Mouse (Mus musculus): ENCODE measurements around the gene Dicer1. TPM values are rescaled to one million over a fixed set of nuclear protein-coding genes. Genes with fewer than 3 reads are reported as not detected.

The Dicer1 gene
- total and polyA plus RNA-seq, 3 experiments = 14.6 to 25.9 TPM; not detected in 1

- Histone ChIP-seq H3K4me3 (ENCODE audit: control insufficient read depth in 1 of 2, insufficient read depth in 1 of 2, low read depth in 2 of 2, low read length in 2 of 2) (no peak overlapping the region), H3K27ac (ENCODE audit: control insufficient read depth, low read depth, low read length) (no peak overlapping the region), H3K36me3 (ENCODE audit: control insufficient read depth in 1 of 2, insufficient read depth in 2 of 2, low read length in 2 of 2) (peaks cover 0 to 11% of the 10 kb centered on the region in 2 experiments; a peak in 2 of 4 replicates), H3K27me3 (ENCODE audit: control insufficient read depth in 1 of 2, insufficient read depth in 2 of 2, low read length in 2 of 2) (no peaks in the 10 kb centered on the region), H3K4me1 (ENCODE audit: control insufficient read depth in 1 of 2, insufficient read depth in 2 of 2, low read length in 2 of 2) (peaks cover 5 to 12% of the 10 kb centered on the region in 2 experiments), H3K9me3 (replicated peaks; ENCODE audit: insufficient read depth, low read length) (no peaks in the 10 kb centered on the region), H3K79me2 (ENCODE audit: control insufficient read depth, insufficient read depth, low read length, poor library complexity) (peaks cover 34% of the 10 kb centered on the region), H3K9ac (ENCODE audit: control insufficient read depth, low read depth, low read length, poor library complexity, severe bottlenecking) (no peak overlapping the region)
- no peak for DNase-seq (ENCODE audit: low read depth, low spot score)
- TF ChIP-seq GABPA (IDR thresholded peaks at IDR 0.05; ENCODE audit: low read depth, low read length) = no peak
These were observed 1.9 kb upstream of the Dicer1 start for GRCm38 (mm10) chr12:104753686-104754085.

DNA sequence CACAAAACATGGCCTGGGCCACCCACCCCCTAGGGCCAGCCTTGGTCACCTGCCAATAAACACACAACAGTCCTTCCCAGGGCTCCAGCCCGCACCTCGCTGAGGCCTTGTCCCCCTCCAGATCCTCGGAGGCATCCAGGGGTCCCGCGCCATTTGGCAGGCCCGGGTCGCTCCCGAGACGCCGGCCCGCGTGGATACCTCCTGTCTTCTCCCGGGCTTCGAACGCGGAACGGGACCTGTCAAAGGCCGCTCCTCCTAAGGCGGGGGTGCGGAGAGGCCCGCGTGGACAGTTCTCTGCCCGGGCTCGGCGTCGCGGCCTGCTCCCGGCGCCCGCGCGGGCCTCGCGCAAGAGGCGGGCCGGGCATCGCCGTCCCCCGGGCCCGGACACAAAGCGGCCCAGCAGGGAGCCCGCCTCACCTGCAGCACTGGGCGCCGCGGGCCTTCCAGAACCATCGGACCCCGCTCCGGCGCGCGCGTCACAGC, 380 bp downstream of the Dicer1 start:
- TF ChIP-seq RCOR1 (IDR thresholded peaks at IDR 0.05; ENCODE audit: low read depth, low read length) (no peak), UBTF (IDR thresholded peaks at IDR 0.05; ENCODE audit: borderline replicate concordance, insufficient read depth, low read depth, low read length) (0 out of 2 replicates have a peak, but pooled peaks have one; percentile 60), POLR2AphosphoS5 (IDR thresholded peaks at IDR 0.05; ENCODE audit: borderline replicate concordance, low read depth, low read length) (no peak), POLR2A (IDR thresholded peaks at IDR 0.05; ENCODE audit: control insufficient read depth in 1 of 2, insufficient read depth in 1 of 2, low read depth in 1 of 2, low read length in 2 of 2, poor library complexity in 1 of 2) (0 out of 4 replicates have a peak, but pooled peaks of 1 of the 2 experiments have one; percentile 8), MXI1 (IDR thresholded peaks at IDR 0.05; ENCODE audit: low read depth, low read length) (peak; percentile 42; the same call in 1 of the 2 replicates), KAT2A (conservative IDR thresholded peaks at IDR 0.05; ENCODE audit: low read depth, low read length) (no peak; the same call in 1 of the 2 replicates), GABPA (IDR thresholded peaks at IDR 0.05; ENCODE audit: low read depth, low read length) (no peak), TAL1 (IDR thresholded peaks at IDR 0.05; ENCODE audit: low read length) (no peak), CHD2 (IDR thresholded peaks at IDR 0.05; ENCODE audit: low read length) (no peak), MAFK (IDR thresholded peaks at IDR 0.05; ENCODE audit: borderline replicate concordance, low read depth, low read length) (no peak), USF1 (IDR thresholded peaks at IDR 0.05; ENCODE audit: low read depth, low read length) (no peak), ETS1 (IDR thresholded peaks at IDR 0.05; ENCODE audit: low read depth, low read length) (no peak), ELF1 (IDR thresholded peaks at IDR 0.05; ENCODE audit: low read depth, low read length) (no peak), BHLHE40 (IDR thresholded peaks at IDR 0.05; ENCODE audit: borderline replicate concordance, low read depth, low read length) (no peak), JUND (IDR thresholded peaks at IDR 0.05; ENCODE audit: low read depth, low read length) (no peak), MEF2A (IDR thresholded peaks at IDR 0.05; ENCODE audit: extremely low read depth, insufficient replicate concordance, low read depth, low read length, poor library complexity, severe bottlenecking) (no peak), EP300 (IDR thresholded peaks at IDR 0.05; ENCODE audit: low read depth in 1 of 2, low read length in 2 of 2) (no peak), TCF12 (IDR thresholded peaks at IDR 0.05; ENCODE audit: low read depth, low read length) (no peak), MAX (IDR thresholded peaks at IDR 0.05; ENCODE audit: low read length) (peak; percentile 5; the same call in 1 of the 2 replicates), HCFC1 (IDR thresholded peaks at IDR 0.05; ENCODE audit: low read depth, low read length) (no peak), ZMIZ1 (IDR thresholded peaks at IDR 0.05; ENCODE audit: low read depth, low read length) (no peak), ZNF384 (IDR thresholded peaks at IDR 0.05; ENCODE audit: low read depth, low read length) (no peak), SIN3A (IDR thresholded peaks at IDR 0.05; ENCODE audit: low read length) (peak; percentile 28; the same call in 1 of the 2 replicates), POLR2AphosphoS2 (IDR thresholded peaks at IDR 0.05; ENCODE audit: low read length) (no peak), ZC3H11A (IDR thresholded peaks at IDR 0.05; ENCODE audit: low read depth, low read length) (no peak)
- peak; percentile 42 for DNase-seq (ENCODE audit: low read depth, low spot score)
- H3K9ac ChIP-seq (ENCODE audit: control insufficient read depth, low read depth, low read length, poor library complexity, severe bottlenecking) = peak overlapping the region; percentile 90
- H3K27me3 ChIP-seq (ENCODE audit: control insufficient read depth in 1 of 2, insufficient read depth in 2 of 2, low read length in 2 of 2) = no peaks in the 10 kb centered on the region
- H3K27ac ChIP-seq (ENCODE audit: control insufficient read depth, low read depth, low read length) = peak overlapping the region; percentile 27
- peaks cover 0 to 11% of the 10 kb centered on the region in 2 experiments; a peak in 2 of 4 replicates for H3K36me3 ChIP-seq (ENCODE audit: control insufficient read depth in 1 of 2, insufficient read depth in 2 of 2, low read length in 2 of 2)
- H3K4me1 ChIP-seq (ENCODE audit: control insufficient read depth in 1 of 2, insufficient read depth in 2 of 2, low read length in 2 of 2) = peaks cover 5 to 12% of the 10 kb centered on the region in 2 experiments
- peak overlapping the region; percentile 94 to 97 for H3K4me3 ChIP-seq (ENCODE audit: control insufficient read depth in 1 of 2, insufficient read depth in 1 of 2, low read depth in 2 of 2, low read length in 2 of 2)
- no peaks in the 10 kb centered on the region for H3K9me3 ChIP-seq (replicated peaks; ENCODE audit: insufficient read depth, low read length)
- peaks cover 50% of the 10 kb centered on the region for H3K79me2 ChIP-seq (ENCODE audit: control insufficient read depth, insufficient read depth, low read length, poor library complexity)

Data from MEL (cell line).